Mouse (Mus musculus): ENCODE data around the gene Smg1.

DNA sequence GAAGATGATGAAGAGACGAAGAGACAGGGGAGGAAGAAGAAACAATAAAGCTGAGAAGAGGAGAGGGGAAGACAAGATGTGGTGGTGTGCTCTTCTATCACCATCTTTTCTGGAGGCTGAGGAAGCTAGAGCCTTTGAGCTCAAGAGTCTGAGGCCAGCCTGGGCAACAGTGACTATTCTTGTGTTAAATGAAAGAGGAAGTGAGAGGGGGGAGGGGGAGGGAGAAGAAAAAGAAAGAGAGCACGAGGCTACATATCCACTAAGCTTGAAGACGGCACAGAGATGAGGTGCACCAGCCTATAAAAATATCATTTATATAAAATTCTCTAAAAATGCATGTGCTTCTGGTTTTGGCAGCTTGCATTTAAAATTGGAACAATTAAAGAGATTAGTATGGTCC lies 36.1 kb upstream of the Smg1 start:
- TF ChIP-seq CTCF (IDR thresholded peaks at IDR 0.05; ENCODE audit: low read depth, low read length): no peak
- TF ChIP-seq TAL1 (conservative IDR thresholded peaks at IDR 0.05; ENCODE audit: low read depth, low read length): no peak
- TF ChIP-seq GATA1 (IDR thresholded peaks at IDR 0.05; ENCODE audit: borderline replicate concordance, low read length): no peak

Measured in G1E (cell line).